Mouse (Mus musculus) bone marrow macrophage, adult 2 months (primary cell): ENCODE data around the gene Gm28635.

ENCODE experiments used
- CTCF ChIP-seq: IDR thresholded peaks from 2 replicates; pipeline ENCODE4 v1.5.1; 2012; ENCODE audit warnings: low read depth, mild to moderate bottlenecking, low read length, moderate library complexity
- POLR2A ChIP-seq: IDR thresholded peaks from 2 replicates; pipeline ENCODE4 v1.6.1; 2012; ENCODE audit warnings: mild to moderate bottlenecking, low read depth, low read length, borderline replicate concordance

- no peak for TF ChIP-seq POLR2A
- no peak for TF ChIP-seq CTCF
Measured at GRCm38 (mm10) chr2:84707523-84707922, 29.7 kb upstream of the Gm28635 start.
